Mouse (Mus musculus) stomach, postnatal 0 days (tissue): ENCODE measurements around the gene Bloc1s4.

Experiments used
- CTCF ChIP-seq: IDR thresholded peaks from 2 replicates; pipeline ENCODE4 v1.5.1; 2016; ENCODE audit warnings: antibody characterized with exemption, low read depth, mild to moderate bottlenecking, moderate library complexity
- EP300 ChIP-seq: optimal IDR thresholded peaks from 2 replicates; pipeline ENCODE3; 2016; ENCODE audit warnings: antibody characterized with exemption

DNA sequence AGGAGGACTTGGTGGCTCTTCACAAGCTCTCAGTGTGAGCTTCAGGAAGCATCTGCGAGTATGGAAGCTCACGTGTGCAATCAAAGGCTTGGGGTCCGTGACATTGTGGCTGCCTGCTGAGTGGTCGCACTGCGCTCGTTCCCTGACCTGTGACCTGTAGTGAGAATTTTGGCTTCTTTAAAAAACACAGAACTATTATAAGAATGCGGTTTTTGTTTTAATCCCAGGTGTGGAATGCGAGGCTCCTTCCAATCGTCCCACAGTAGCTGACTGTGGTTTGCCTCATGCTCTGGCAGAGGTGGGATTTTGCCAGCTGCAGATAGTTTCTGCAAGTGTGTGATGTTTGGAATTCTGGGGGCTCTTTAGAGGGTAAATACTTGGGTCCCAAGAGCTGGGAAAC lies 25.1 kb downstream of the Bloc1s4 start:
- TF ChIP-seq CTCF (no peak), EP300 (no peak)
